Mouse (Mus musculus): ENCODE measurements around the gene Gm26727. TPM values are rescaled to one million over a fixed set of nuclear protein-coding genes. Genes with fewer than 3 reads are reported as not detected.

The Gm26727 gene
- not detected in 2 replicates for polyA plus RNA-seq (2012; rRNA removed)

DNA sequence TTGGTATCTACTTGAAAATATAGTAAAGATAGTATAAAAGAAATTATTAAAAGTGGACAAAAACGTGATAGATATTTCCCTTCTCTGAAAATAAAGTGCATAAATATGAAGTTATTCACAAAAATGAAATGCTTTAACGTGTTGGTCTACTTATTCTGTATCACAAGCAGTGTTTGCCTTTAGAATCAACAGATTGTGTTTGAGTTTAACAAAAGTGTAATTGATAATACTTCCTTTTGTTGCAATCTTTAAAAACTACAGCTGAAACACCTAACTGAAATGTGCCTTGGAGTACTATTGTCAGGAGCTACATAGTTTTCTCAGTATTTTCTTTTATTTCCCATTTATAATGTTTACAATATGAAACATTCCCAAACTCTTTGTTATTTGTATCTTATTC is at the start of gene Gm26727:
Gene Gm26727, minus strand, starts transcription at position 101 of the 400 bp plus-strand sequence.

DNA sequence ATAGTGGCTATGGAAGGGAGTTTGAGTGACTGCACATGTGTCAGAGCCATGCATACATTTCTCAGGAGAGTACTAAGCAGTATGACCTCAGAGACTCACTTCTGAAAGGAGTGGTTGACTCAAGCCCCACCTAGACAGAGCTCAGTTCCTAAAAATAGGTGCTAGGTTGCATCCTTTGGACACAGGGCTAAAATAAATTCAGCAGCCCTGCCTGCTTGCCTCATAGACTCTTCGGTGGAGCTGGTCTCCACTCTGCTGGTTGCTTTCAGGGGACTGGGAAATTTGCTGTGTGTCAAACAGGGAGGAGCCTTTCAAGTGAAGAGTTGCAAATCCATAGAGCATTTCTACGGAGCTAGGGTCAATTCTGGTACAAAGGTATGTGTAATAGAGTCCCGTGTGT is 12.8 kb upstream of the Gm26727 start, which contains the start of gene Xirp2:
Gene Xirp2, plus strand, starts transcription at position 223 of the 400 bp plus-strand sequence.

DNA sequence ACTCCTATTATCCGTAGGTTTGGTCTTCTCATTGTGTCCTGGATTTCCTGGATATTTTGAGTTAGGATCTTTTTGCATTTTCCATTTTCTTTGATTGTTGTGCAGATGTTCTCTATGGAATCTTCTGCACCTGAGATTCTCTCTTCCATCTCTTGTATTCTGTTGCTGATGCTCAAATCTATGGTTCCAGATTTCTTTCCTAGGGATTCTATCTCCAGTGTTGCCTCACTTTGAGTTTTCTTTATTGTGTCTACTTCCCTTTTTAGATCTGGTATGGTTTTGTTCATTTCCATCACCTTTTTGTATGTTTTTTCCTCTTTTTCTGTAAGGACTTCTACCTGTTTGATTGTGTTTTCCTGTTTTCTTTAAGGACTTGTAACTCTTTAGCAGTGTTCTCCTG is 19.6 kb downstream of the Gm26727 start, which contains the start of gene Gm21830:
Gene Gm21830, plus strand, starts transcription at position 301 of the 400 bp plus-strand sequence.

Other genes starting within 250 kb of the Gm26727 start
- not detected in 2 replicates for gene Gm21830, start 19.5 kb downstream of the Gm26727 start, polyA plus RNA-seq (2012; rRNA removed)
- 0.01 TPM in 1 of 2 replicates, not detected in the other for gene Xirp2, start 12.8 kb upstream of the Gm26727 start, polyA plus RNA-seq (2012; rRNA removed)
- gene B3galt1, start 132.7 kb upstream of the Gm26727 start, polyA plus RNA-seq (2012; rRNA removed): 4.6 and 5.7 TPM in 2 replicates